8 mouse cellular contexts compared by ENCODE assay signal in genomic region chr9:53771344-53772021, GRCm38 (mm10). TPM values are rescaled to one million over a fixed set of nuclear protein-coding genes. Genes with fewer than 3 reads are reported as not detected.
A peak's percentile ranks its signal among the peaks of the same experiment; 100 is the strongest.
DNase-seq lines count a peak whose midpoint lies in the region; ATAC-seq and TF ChIP-seq lines count a peak whose summit lies in the region.

Gene Slc35f2, plus strand, starts transcription at chr9:53771538.

- DNase-seq in A20 (ENCODE audit: low read depth, low spot score), result peak; percentile 91
- peak; percentile 15 to 30 for DNase-seq in adrenal gland, adult 18-20 months (ENCODE audit: low spot score in 2 of 2)
- DNase-seq in embryonic facial prominence, embryonic 11.5 days (ENCODE audit: low spot score), result peak; percentile 70
- peak; percentile 9 for DNase-seq in heart, postnatal 14 days
- DNase-seq in kidney, postnatal 4 days, result peak; percentile 70 to 84
- DNase-seq in thymus, adult 2 months, result peak; percentile 68

- H3K27ac ChIP-seq in embryonic facial prominence, embryonic 11.5 days (replicated peaks; ENCODE audit: low read depth, low read length), result no peak within 1 kb of the TSS
- no peak within 1 kb of the TSS for H3K27ac ChIP-seq in liver, embryonic 16.5 days (ENCODE audit: low read length)
- H3K27ac ChIP-seq in neural tube, embryonic 14.5 days (ENCODE audit: low read depth, low read length), result no peak within 1 kb of the TSS
- no peak within 1 kb of the TSS for H3K27ac ChIP-seq in thymus, adult 2 months (ENCODE audit: control insufficient read depth, insufficient read depth, low read length)

- H3K36me3 ChIP-seq in embryonic facial prominence, embryonic 11.5 days (replicated peaks; ENCODE audit: control insufficient read depth, insufficient read depth, low read depth, low read length), result no peaks in the 10 kb centered on the region
- H3K36me3 ChIP-seq in liver, embryonic 16.5 days (ENCODE audit: control insufficient read depth, insufficient read depth), result no peaks in the 10 kb centered on the region
- H3K36me3 ChIP-seq in neural tube, embryonic 14.5 days (ENCODE audit: control insufficient read depth, insufficient read depth, low read length), result no peaks in the 10 kb centered on the region
- H3K36me3 ChIP-seq in thymus, adult 2 months (ENCODE audit: control insufficient read depth, insufficient read depth, low read length), result no peaks in the 10 kb centered on the region

- peak within 1 kb of the TSS; percentile 61 for H3K9ac ChIP-seq in embryonic facial prominence, embryonic 11.5 days (replicated peaks; ENCODE audit: low read length)
- H3K9ac ChIP-seq in liver, embryonic 16.5 days (ENCODE audit: low read depth, low read length), result no peak within 1 kb of the TSS
- H3K9ac ChIP-seq in neural tube, embryonic 14.5 days (replicated peaks; ENCODE audit: low read depth, low read length), result peak within 1 kb of the TSS; percentile 62

- peak; percentile 62; the same call in 1 of the 2 replicates for ATAC-seq in embryonic facial prominence, embryonic 11.5 days (replicated peaks; ENCODE audit: insufficient number of reproducible peaks, low FRiP score, low TSS enrichment, low read depth)
- no peak for ATAC-seq in liver, embryonic 16.5 days (ENCODE audit: low read depth)
- peak; percentile 89 for ATAC-seq in neural tube, embryonic 14.5 days (ENCODE audit: low read depth)

- H3K4me2 ChIP-seq in embryonic facial prominence, embryonic 11.5 days (ENCODE audit: low read depth, low read length), result peak within 1 kb of the TSS; percentile 97
- H3K4me2 ChIP-seq in liver, embryonic 16.5 days (ENCODE audit: low read depth, low read length), result peak within 1 kb of the TSS; percentile 73
- peak within 1 kb of the TSS; percentile 74 for H3K4me2 ChIP-seq in neural tube, embryonic 14.5 days (ENCODE audit: low read depth, low read length)

- TF ChIP-seq POLR2A in thymus, adult 2 months (IDR thresholded peaks at IDR 0.05; ENCODE audit: control insufficient read depth, extremely low read depth, insufficient read depth, low read length, poor library complexity), result peak; percentile 42; the same call in 1 of the 2 replicates

- peaks cover 12% of the 10 kb centered on the region; the same call in 1 of the 2 replicates for H3K27me3 ChIP-seq in embryonic facial prominence, embryonic 11.5 days (ENCODE audit: control insufficient read depth, insufficient read depth, low read length)
- H3K27me3 ChIP-seq in liver, embryonic 16.5 days (ENCODE audit: control insufficient read depth, insufficient read depth, low read depth, low read length), result peaks cover 24% of the 10 kb centered on the region
- 0 out of 2 replicates have a peak, but pooled peaks cover 5% of the 10 kb centered on the region for H3K27me3 ChIP-seq in neural tube, embryonic 14.5 days (ENCODE audit: control insufficient read depth, insufficient read depth, low read length)
- no peaks in the 10 kb centered on the region for H3K27me3 ChIP-seq in thymus, adult 2 months (ENCODE audit: control insufficient read depth, insufficient read depth, low read length)

- peak within 1 kb of the TSS; percentile 62 for H3K4me3 ChIP-seq in embryonic facial prominence, embryonic 11.5 days (ENCODE audit: low read depth, low read length)
- H3K4me3 ChIP-seq in liver, embryonic 16.5 days (ENCODE audit: low read depth, low read length), result peak within 1 kb of the TSS; percentile 54
- peak within 1 kb of the TSS; percentile 49 for H3K4me3 ChIP-seq in neural tube, embryonic 14.5 days (ENCODE audit: low read depth, low read length)
- H3K4me3 ChIP-seq in thymus, adult 2 months (ENCODE audit: control insufficient read depth, insufficient read depth, low read length), result peak within 1 kb of the TSS; percentile 78

- H3K9me3 ChIP-seq in embryonic facial prominence, embryonic 11.5 days (replicated peaks; ENCODE audit: control insufficient read depth, low read length), result no peaks in the 10 kb centered on the region
- no peaks in the 10 kb centered on the region for H3K9me3 ChIP-seq in liver, embryonic 16.5 days (replicated peaks; ENCODE audit: control insufficient read depth, low read length)
- H3K9me3 ChIP-seq in neural tube, embryonic 14.5 days (ENCODE audit: control insufficient read depth, low read length), result no peaks in the 10 kb centered on the region

- H3K4me1 ChIP-seq in embryonic facial prominence, embryonic 11.5 days (ENCODE audit: control insufficient read depth, insufficient read depth, low read length), result no peaks in the 10 kb centered on the region
- H3K4me1 ChIP-seq in liver, embryonic 16.5 days (ENCODE audit: control insufficient read depth, low read depth, low read length), result no peaks in the 10 kb centered on the region
- H3K4me1 ChIP-seq in neural tube, embryonic 14.5 days (ENCODE audit: control insufficient read depth, insufficient read depth, low read length), result no peaks in the 10 kb centered on the region
- peaks cover 9% of the 10 kb centered on the region for H3K4me1 ChIP-seq in thymus, adult 2 months (replicated peaks; ENCODE audit: control insufficient read depth, insufficient read depth, low read length)

- whole genome bisulfite sequencing in embryonic facial prominence, embryonic 11.5 days, result under 1% methylated on average over 50 of the region's 50 CpGs
- under 1% methylated on average over 50 of the region's 50 CpGs for WGBS in liver, embryonic 16.5 days (ENCODE audit: insufficient replicate concordance)
- 0% methylated on average over 50 of the region's 50 CpGs for WGBS in neural tube, embryonic 14.5 days
- under 1% methylated on average over 50 of the region's 50 CpGs for WGBS in thymus, adult 2 months

- no peak for TF ChIP-seq CTCF in thymus, adult 2 months (IDR thresholded peaks at IDR 0.05; ENCODE audit: borderline replicate concordance, control insufficient read depth, extremely low read depth, insufficient read depth, low read length, poor library complexity)

- intact Hi-C loops in heart, postnatal 14 days (cut with DNase I), result no loop called here

RNA-seq across cellular contexts. Expression of gene Slc35f2, which starts in this region (rescaled TPM):
- 1 to 10 TPM in 1 of 2 experiments, under 1 TPM in 1; 0.70 to 1.2 TPM for total RNA-seq in adrenal gland, adult 18-20 months (2021)
- polyA plus RNA-seq in embryonic facial prominence, embryonic 11.5 days (2014; fragmentation: Nextera tagmentation; extraction: Ambion mirVana), result 5.4 and 6.0 TPM in 2 replicates
- total RNA-seq in heart, postnatal 14 days (2021), result under 1 TPM; 0.12 to 0.41 TPM
- polyA plus RNA-seq in liver, embryonic 16.5 days (2015; fragmentation: Nextera tagmentation; extraction: Ambion mirVana), result 0.30 and 0.32 TPM in 2 replicates
- 24.3 and 24.8 TPM in 2 replicates for polyA plus RNA-seq in neural tube, embryonic 14.5 days (2014; fragmentation: Nextera tagmentation; extraction: Ambion mirVana)
- 6.6 and 6.9 TPM in 2 replicates for polyA plus RNA-seq in thymus, adult 2 months (2012; rRNA removed)

Comparison
In these comparisons a context has a peak if more than half of its experiments do, and no peak if none do; other contexts are left out.
1. Peak in DNase-seq in heart, postnatal 14 days; RNA of the gene not detected or under 1 TPM.
2. DNase-seq: peak in every context shown above with its lines; median percentile 91 in A20; 77 in kidney, postnatal 4 days; 70 in embryonic facial prominence, embryonic 11.5 days; 68 in thymus, adult 2 months; 22 in adrenal gland, adult 18-20 months; 9 in heart, postnatal 14 days.